Mouse (Mus musculus): ENCODE results near the gene Fxyd7. TPM values are rescaled to one million over a fixed set of nuclear protein-coding genes. Genes with fewer than 3 reads are reported as not detected.

Gene Fxyd7
- polyA plus RNA-seq, 1 experiment from 2014 or later = 20.0 TPM

- Histone ChIP-seq H3K9me3 (no peaks in the 10 kb centered on the region), H3K27me3 (peaks cover 75% of the 10 kb centered on the region), H3K4me1 (peaks cover 14% of the 10 kb centered on the region), H3K4me2 (replicated peaks) (peak within 1 kb of the TSS; percentile 61), H3K36me3 (no peaks in the 10 kb centered on the region), H3K27ac (no peak within 1 kb of the TSS), H3K9ac (peak within 1 kb of the TSS; percentile 51), H3K4me3 (peak within 1 kb of the TSS; percentile 31)
- no peak for ATAC-seq (ENCODE audit: low FRiP score, low read depth)
- 37% methylated on average over 10 of the region's 10 CpGs for WGBS
Measured at GRCm38 (mm10) chr7:31042431-31042910, 8.8 kb downstream of the Fxyd7 start, which contains the start of gene Fxyd5. TSS of gene Fxyd5 (minus strand) at chr7:31042481.

GRCm38 (mm10) chr7:31041662-31042315 lies 9.5 kb downstream of the Fxyd7 start:
- H3K9me3 ChIP-seq = no peaks in the 10 kb centered on the region
- H3K4me3 ChIP-seq = peak overlapping the region; percentile 31
- 3% methylated on average over 28 of the region's 28 CpGs for WGBS

GRCm38 (mm10) chr7:31041023-31041407 lies 10.3 kb downstream of the Fxyd7 start:
- Histone ChIP-seq H3K4me3 (no peak overlapping the region), H3K9ac (no peak overlapping the region), H3K4me2 (replicated peaks) (no peak overlapping the region; the same call in 1 of the 2 replicates), H3K4me1 (peaks cover 14% of the 10 kb centered on the region), H3K27ac (no peak overlapping the region), H3K36me3 (no peaks in the 10 kb centered on the region), H3K27me3 (peaks cover 67% of the 10 kb centered on the region), H3K9me3 (no peaks in the 10 kb centered on the region)
- WGBS = 31% methylated on average over 8 of the region's 8 CpGs
- no peak for ATAC-seq (ENCODE audit: low FRiP score, low read depth)

More at GRCm38 (mm10) chr7:31041662-31042315, 9.5 kb downstream of the Fxyd7 start:
- H3K9ac ChIP-seq = peak overlapping the region; percentile 51
- H3K36me3 ChIP-seq = no peaks in the 10 kb centered on the region
- H3K27me3 ChIP-seq = peaks cover 70% of the 10 kb centered on the region
- peak; percentile 34; the same call in 1 of the 2 replicates for ATAC-seq (ENCODE audit: low FRiP score, low read depth)
- peak overlapping the region; percentile 61 for H3K4me2 ChIP-seq (replicated peaks)
- no peak overlapping the region for H3K27ac ChIP-seq
- H3K4me1 ChIP-seq = peaks cover 14% of the 10 kb centered on the region

- 73% methylated on average over 12 of the region's 12 CpGs for WGBS
- no peak for ATAC-seq (ENCODE audit: low FRiP score, low read depth)
- H3K27me3 ChIP-seq = peaks cover 63% of the 10 kb centered on the region
Measured at GRCm38 (mm10) chr7:31040281-31041022, 10.8 kb downstream of the Fxyd7 start.

GRCm38 (mm10) chr7:31039011-31039410 lies 12.3 kb downstream of the Fxyd7 start:
- peaks cover 14% of the 10 kb centered on the region for H3K4me1 ChIP-seq
- H3K9me3 ChIP-seq = no peaks in the 10 kb centered on the region
- no peak overlapping the region for H3K9ac ChIP-seq
- WGBS = 83% methylated on average over 4 of the region's 4 CpGs
- H3K4me2 ChIP-seq (replicated peaks) = no peak overlapping the region
- ATAC-seq (ENCODE audit: low FRiP score, low read depth) = no peak
- H3K36me3 ChIP-seq = no peaks in the 10 kb centered on the region
- H3K4me3 ChIP-seq = no peak overlapping the region
- no peak overlapping the region for H3K27ac ChIP-seq
- H3K27me3 ChIP-seq = peaks cover 49% of the 10 kb centered on the region

More at GRCm38 (mm10) chr7:31040281-31041022, 10.8 kb downstream of the Fxyd7 start:
- Histone ChIP-seq H3K27ac (no peak overlapping the region), H3K36me3 (no peaks in the 10 kb centered on the region), H3K4me3 (no peak overlapping the region), H3K4me1 (peaks cover 14% of the 10 kb centered on the region), H3K4me2 (replicated peaks) (no peak overlapping the region), H3K9ac (no peak overlapping the region), H3K9me3 (no peaks in the 10 kb centered on the region)

GRCm38 (mm10) chr7:31037675-31038074 lies 13.6 kb downstream of the Fxyd7 start:
- Histone ChIP-seq H3K27ac (no peak overlapping the region), H3K27me3 (peaks cover 35% of the 10 kb centered on the region), H3K36me3 (no peaks in the 10 kb centered on the region), H3K4me2 (replicated peaks) (no peak overlapping the region), H3K9me3 (no peaks in the 10 kb centered on the region), H3K4me1 (peaks cover 14% of the 10 kb centered on the region), H3K4me3 (no peak overlapping the region), H3K9ac (no peak overlapping the region)
- 72% methylated on average over 2 of the region's 2 CpGs for WGBS
- ATAC-seq (ENCODE audit: low FRiP score, low read depth) = no peak

- H3K27me3 ChIP-seq = peaks cover 28% of the 10 kb centered on the region
- 81% methylated on average over 7 of the region's 7 CpGs for WGBS
Measured at GRCm38 (mm10) chr7:31036917-31037316, 14.3 kb downstream of the Fxyd7 start.

GRCm38 (mm10) chr7:31035291-31035690 lies 16.0 kb downstream of the Fxyd7 start:
- Histone ChIP-seq H3K4me3 (no peak overlapping the region), H3K4me2 (replicated peaks) (no peak overlapping the region), H3K27ac (no peak overlapping the region), H3K4me1 (no peaks in the 10 kb centered on the region), H3K36me3 (no peaks in the 10 kb centered on the region), H3K27me3 (peaks cover 12% of the 10 kb centered on the region), H3K9ac (no peak overlapping the region), H3K9me3 (no peaks in the 10 kb centered on the region)
- WGBS = 83% methylated on average over 11 of the region's 11 CpGs
- no peak for ATAC-seq (ENCODE audit: low FRiP score, low read depth)

More at GRCm38 (mm10) chr7:31036917-31037316, 14.3 kb downstream of the Fxyd7 start:
- Histone ChIP-seq H3K9ac (no peak overlapping the region), H3K36me3 (no peaks in the 10 kb centered on the region), H3K4me1 (peaks cover 6% of the 10 kb centered on the region), H3K27ac (no peak overlapping the region), H3K9me3 (no peaks in the 10 kb centered on the region), H3K4me3 (no peak overlapping the region), H3K4me2 (replicated peaks) (no peak overlapping the region)
- no peak for ATAC-seq (ENCODE audit: low FRiP score, low read depth)

- H3K4me3 ChIP-seq = no peak overlapping the region
- H3K36me3 ChIP-seq = no peaks in the 10 kb centered on the region
- no peak overlapping the region for H3K27ac ChIP-seq
- H3K4me2 ChIP-seq (replicated peaks) = no peak overlapping the region
- WGBS = 68% methylated on average over 11 of the region's 11 CpGs
- no peak for ATAC-seq (ENCODE audit: low FRiP score, low read depth)
- H3K9ac ChIP-seq = no peak overlapping the region
- H3K4me1 ChIP-seq = no peaks in the 10 kb centered on the region
- peaks cover 7% of the 10 kb centered on the region; the same call in 1 of the 2 replicates for H3K27me3 ChIP-seq
- no peaks in the 10 kb centered on the region for H3K9me3 ChIP-seq
Measured at GRCm38 (mm10) chr7:31034789-31035188, 16.5 kb downstream of the Fxyd7 start.

GRCm38 (mm10) chr7:31033409-31034165 lies 17.7 kb downstream of the Fxyd7 start:
- no peaks in the 10 kb centered on the region for H3K9me3 ChIP-seq
- 72% methylated on average over 9 of the region's 9 CpGs for WGBS
- no peak overlapping the region for H3K9ac ChIP-seq
- no peaks in the 10 kb centered on the region for H3K4me1 ChIP-seq
- no peaks in the 10 kb centered on the region for H3K27me3 ChIP-seq
- H3K27ac ChIP-seq = no peak overlapping the region
- no peaks in the 10 kb centered on the region for H3K36me3 ChIP-seq
- ATAC-seq (ENCODE audit: low FRiP score, low read depth) = no peak
- no peak overlapping the region for H3K4me3 ChIP-seq
- H3K4me2 ChIP-seq (replicated peaks) = no peak overlapping the region

- H3K9ac ChIP-seq = no peak overlapping the region
- no peak for ATAC-seq (ENCODE audit: low FRiP score, low read depth)
- 79% methylated on average over 7 of the region's 7 CpGs for WGBS
Measured at GRCm38 (mm10) chr7:31031731-31032130, 19.5 kb downstream of the Fxyd7 start.

GRCm38 (mm10) chr7:31030717-31031116 lies 20.6 kb downstream of the Fxyd7 start:
- Histone ChIP-seq H3K9me3 (no peaks in the 10 kb centered on the region), H3K27ac (no peak overlapping the region), H3K4me3 (no peak overlapping the region), H3K4me1 (peaks cover 2% of the 10 kb centered on the region; the same call in 1 of the 2 replicates), H3K27me3 (no peaks in the 10 kb centered on the region), H3K9ac (no peak overlapping the region), H3K36me3 (no peaks in the 10 kb centered on the region), H3K4me2 (replicated peaks) (no peak overlapping the region)
- 74% methylated on average over 2 of the region's 2 CpGs for WGBS
- no peak for ATAC-seq (ENCODE audit: low FRiP score, low read depth)

More at GRCm38 (mm10) chr7:31031731-31032130, 19.5 kb downstream of the Fxyd7 start:
- Histone ChIP-seq H3K4me3 (no peak overlapping the region), H3K27me3 (no peaks in the 10 kb centered on the region), H3K9me3 (no peaks in the 10 kb centered on the region), H3K4me2 (replicated peaks) (no peak overlapping the region), H3K4me1 (no peaks in the 10 kb centered on the region), H3K27ac (no peak overlapping the region), H3K36me3 (no peaks in the 10 kb centered on the region)
